Mouse (Mus musculus) cerebellum, adult 2 months (tissue): Measurements from ENCODE around the gene Cfap61.

Experiments
- CTCF ChIP-seq: fragments of 200-500 bp; IDR thresholded peaks from 2 replicates; pipeline ENCODE4 v1.5.1; 2011; ENCODE audit warnings: low read depth, mild to moderate bottlenecking, control low read depth, low read length, moderate library complexity, borderline replicate concordance; ENCODE audit not compliant: insufficient read depth
- POLR2A ChIP-seq: fragments of 200-500 bp; IDR thresholded peaks from 2 replicates; pipeline ENCODE4 v1.6.1; 2011; ENCODE audit warnings: low read length, control low read depth, borderline replicate concordance; ENCODE audit not compliant: insufficient read depth

GRCm38 (mm10) chr2:145920941-145921650, 13.5 kb upstream of the Cfap61 start:
- TF ChIP-seq POLR2A (no peak), CTCF (no peak)
